Mouse (Mus musculus) thymus, postnatal 0 days (tissue): Measurements from ENCODE around the gene BC049715. TPM values are rescaled to one million over a fixed set of nuclear protein-coding genes. Genes with fewer than 3 reads are reported as not detected.

Experiments
- DNase-seq: peaks from one replicate; pipeline ENCODE4 v3.0.0-alpha.2; 2015; ENCODE audit warnings: low spot score
- polyA plus RNA-seq: library from polyadenylated mRNA; unstranded; fragments of >200 nt; fragmentation: Nextera tagmentation; extraction: Ambion mirVana; gene quantifications from 2 replicates; pipeline ENCODE4 v1.2.1, GENCODE M21; 2015

BC049715 gene
- polyA plus RNA-seq, 1 experiment from 2014 or later: 3.0 TPM

DNA sequence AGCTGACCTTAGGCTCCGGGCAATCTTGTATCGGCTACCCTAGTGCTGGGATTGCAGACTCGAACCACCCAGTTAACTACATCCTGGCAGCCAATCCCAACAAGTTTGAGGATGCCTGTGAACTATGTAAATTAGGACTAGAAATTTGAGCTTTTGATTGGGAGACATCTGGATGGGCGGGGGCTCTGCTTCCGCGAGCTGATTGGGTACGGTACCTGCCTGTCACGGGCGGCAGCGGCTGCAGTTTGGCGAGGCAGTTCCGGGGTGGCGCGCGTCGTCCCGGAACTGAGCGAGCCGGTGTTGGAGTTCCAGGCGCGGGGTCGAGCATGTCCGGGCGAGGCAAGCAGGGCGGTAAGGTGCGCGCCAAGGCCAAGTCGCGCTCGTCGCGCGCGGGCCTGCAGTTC, 19.4 kb upstream of the BC049715 start, which contains the start of gene H2afj:
Gene H2afj (plus strand): TSS at position 231 of the 404 bp plus-strand sequence.
- DNase-seq: peak; percentile 98

DNA sequence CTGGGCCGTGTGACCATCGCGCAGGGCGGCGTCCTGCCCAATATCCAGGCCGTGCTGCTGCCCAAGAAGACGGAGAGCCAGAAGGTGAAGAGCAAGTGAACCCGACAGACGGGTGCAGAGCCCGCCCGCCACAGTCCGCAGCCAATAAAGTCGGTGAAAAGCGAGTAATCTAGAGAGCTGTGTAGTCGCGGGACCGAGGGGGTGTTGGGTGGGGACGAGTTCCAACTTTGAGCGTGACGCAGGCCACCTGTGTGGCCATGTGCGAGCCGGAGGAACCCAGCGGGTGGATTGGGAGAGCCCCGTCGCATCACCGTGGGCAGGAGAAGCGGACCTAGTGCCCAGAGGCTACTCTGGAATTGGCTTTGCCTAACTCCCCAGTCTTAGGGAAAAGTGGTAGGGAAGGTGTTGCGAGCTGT, 18.8 kb upstream of the BC049715 start:
- peak; percentile 43 for DNase-seq

- DNase-seq: peak; percentile 59
Observed at GRCm38 (mm10) chr6:136809077-136809476, 18.3 kb upstream of the BC049715 start.

DNA sequence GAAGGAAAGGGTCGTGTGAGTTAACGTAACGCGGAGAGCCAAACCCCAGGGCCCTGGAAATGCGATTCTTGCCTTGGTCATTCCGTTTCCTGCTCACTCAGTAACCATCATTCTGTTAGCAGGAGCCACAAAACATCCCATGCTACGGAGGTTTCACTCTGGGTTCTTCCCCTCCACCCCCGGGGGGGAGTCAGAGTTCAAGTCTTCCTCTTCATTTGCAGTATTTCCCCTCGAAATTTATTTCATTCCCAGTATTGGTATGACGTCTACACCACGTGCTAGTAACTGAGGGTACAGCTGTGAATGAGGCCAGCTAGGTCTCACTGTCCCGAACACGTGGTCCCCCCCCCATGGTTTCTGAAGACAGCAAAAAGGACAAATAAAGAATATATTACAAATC, 17.8 kb upstream of the BC049715 start:
- no peak for DNase-seq

- no peak for DNase-seq
Observed at GRCm38 (mm10) chr6:136811196-136811595, 16.2 kb upstream of the BC049715 start.

GRCm38 (mm10) chr6:136813117-136813516, 14.3 kb upstream of the BC049715 start:
- no peak for DNase-seq

DNA sequence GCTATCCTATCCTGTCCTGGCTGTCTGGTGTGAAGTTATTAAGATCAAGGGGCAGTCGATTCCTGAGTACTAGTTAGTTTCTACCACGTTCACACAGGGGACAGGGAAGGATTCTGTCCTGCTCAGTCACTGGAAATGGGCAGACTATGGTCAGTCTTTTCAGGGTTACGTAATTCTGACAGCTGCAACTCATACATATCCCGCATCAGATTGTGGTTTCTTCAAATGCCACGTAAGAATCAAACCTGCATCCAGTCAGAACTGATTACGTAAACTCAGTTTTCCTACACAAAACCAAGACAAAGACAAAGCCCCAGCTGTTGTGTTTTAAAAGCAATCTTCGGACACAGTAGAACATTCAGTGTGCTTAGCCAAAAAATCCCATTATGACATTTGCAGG, 12.0 kb upstream of the BC049715 start:
- no peak for DNase-seq

- DNase-seq: no peak
Observed at GRCm38 (mm10) chr6:136816826-136817225, 10.6 kb upstream of the BC049715 start.

DNA sequence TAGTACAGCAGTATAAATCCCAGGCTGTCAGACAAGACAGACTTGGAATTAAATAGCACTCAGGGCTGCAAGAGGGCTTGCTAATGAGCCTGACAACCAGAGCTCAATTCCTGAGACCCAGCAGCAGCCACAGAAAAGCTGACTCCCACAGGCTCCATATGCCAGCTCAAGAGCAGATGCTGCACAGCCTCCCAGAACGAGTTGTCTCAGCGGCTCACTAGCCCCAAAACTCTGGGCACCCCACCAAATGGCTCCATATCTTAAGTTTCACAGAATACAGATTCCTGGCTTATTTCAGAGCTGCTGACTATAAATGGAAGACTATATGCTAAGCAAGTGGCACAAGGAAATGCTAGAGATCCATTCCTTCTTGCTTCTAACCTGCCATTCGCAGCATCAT, 9.9 kb upstream of the BC049715 start:
- DNase-seq: no peak

- no peak for DNase-seq
Observed at GRCm38 (mm10) chr6:136820381-136820780, 7.0 kb upstream of the BC049715 start.

DNA sequence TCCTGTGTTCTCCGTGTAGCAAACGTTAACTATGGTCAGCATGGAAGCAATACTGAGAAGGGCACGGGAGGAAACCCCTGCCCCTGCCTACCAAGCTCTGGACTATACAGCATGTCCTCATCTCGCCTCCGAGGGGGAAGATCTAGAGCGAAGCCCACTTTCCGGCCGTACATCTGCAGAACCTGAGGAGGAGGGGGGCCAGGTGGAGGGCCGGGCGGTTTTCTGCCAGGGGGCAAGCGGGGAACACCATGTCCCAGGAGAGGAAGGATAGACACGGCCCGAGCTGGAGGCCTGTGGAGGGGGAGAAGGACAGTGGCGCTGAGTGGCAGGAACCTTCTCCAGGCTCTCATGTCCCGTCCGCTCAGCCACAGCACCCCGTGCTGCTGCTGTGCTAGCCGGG, 6.3 kb upstream of the BC049715 start:
- no peak for DNase-seq

DNA sequence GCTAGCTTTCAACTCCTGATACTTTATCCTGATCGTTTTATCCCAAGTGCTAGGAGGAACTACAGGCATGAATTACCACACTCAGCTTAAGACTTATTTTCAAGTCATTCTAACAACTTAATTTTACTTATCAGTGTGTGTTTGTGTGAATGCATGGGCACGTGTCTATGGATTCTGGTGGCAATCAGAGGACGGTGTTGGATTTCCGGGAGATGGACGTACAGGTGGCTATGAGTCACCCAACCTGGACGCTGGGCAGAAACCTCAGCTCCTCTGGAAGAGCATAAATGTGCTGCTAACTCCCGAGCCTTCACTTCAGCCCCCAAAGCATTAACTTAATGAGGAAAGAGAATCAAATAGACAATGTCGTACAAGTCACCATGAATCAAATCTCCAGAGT, 2.4 kb upstream of the BC049715 start:
- DNase-seq: no peak

GRCm38 (mm10) chr6:136827116-136827515, 310 bp upstream of the BC049715 start:
- DNase-seq: no peak

DNA sequence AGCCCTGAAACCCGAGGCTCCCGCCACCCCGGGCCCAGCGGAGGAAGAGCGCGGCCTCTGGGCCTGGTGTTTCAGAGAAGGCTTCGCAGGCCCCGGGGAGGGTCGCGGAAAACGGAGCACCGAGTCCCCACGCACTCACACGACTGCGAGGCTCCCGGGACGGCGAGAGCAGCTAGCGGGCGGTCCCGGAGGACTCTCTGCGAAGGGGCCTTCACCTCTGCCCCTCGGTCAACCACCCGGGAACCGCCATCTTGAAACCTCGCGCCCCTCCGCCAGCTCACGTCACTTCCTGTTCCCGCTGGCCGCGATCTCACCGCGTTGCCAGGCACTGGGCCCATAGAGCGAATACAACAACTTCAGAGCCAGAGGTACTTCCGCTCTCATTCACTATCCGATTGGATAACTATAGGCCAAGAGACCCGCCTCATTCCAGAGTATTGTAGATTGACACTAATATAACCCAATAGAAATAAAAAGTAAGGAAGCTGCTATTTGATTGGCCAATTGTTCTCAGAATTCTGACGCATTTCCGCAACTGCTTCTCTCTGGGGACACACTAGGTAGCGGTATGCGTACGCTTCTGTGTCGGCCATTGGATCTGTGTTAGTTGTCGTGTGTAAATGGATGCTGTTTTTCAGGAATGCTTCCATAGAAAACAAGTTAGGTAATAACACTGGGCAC, 595 bp downstream of the BC049715 start, which contains the start of gene Wbp11:
Gene Wbp11 (minus strand): TSS at position 353 of the 681 bp plus-strand sequence.
- DNase-seq: peak; percentile 98

GRCm38 (mm10) chr6:136828681-136829080, 1.3 kb downstream of the BC049715 start:
- DNase-seq: no peak

- peak; percentile 72 for DNase-seq
Observed at GRCm38 (mm10) chr6:136831712-136832111, 4.3 kb downstream of the BC049715 start.

- DNase-seq: no peak
Observed at GRCm38 (mm10) chr6:136835352-136835751, 7.9 kb downstream of the BC049715 start, which contains the start of gene Smco3. TSS of gene Smco3 (minus strand) at chr6:136835452.

DNA sequence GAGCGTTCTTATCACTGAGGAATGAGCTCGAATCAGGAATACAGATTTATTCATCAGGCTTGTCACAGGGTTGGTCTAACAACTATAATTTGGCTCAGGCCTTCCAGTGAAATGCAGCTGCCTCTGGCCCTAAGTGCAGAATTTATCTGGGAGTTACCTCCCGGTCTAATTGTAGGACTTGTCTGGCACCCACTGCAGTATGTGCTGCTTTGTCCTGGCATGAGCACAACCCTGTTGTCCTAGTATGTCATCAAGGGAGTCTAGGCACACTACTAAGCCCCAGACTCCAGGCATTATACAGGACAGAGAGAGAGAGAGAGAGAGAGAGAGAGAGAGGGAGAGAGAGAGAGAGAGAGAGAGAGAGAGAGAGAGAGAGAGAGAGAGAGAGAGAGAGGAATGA, 9.9 kb downstream of the BC049715 start:
- no peak for DNase-seq

DNA sequence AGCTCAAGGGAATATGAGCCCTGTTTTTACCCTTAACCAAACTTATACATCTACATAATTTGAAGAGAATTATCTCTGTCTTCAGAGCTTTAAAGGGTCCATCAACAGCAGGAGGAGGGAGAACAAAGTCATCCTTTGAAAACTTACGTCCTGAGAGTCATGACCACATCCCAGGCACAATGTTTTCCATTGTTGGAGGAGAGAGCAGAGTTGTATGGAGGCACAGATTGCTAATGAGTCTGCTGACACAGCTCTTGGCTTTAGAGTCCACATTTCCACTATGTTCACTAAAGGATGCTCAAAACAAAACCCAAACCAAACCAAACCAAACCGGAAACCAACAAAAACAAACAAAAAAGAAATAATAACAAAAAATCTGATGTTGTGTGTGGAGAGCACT, 17.5 kb downstream of the BC049715 start:
- DNase-seq: no peak

GRCm38 (mm10) chr6:136845706-136846480, 18.5 kb downstream of the BC049715 start:
- no peak for DNase-seq

DNA sequence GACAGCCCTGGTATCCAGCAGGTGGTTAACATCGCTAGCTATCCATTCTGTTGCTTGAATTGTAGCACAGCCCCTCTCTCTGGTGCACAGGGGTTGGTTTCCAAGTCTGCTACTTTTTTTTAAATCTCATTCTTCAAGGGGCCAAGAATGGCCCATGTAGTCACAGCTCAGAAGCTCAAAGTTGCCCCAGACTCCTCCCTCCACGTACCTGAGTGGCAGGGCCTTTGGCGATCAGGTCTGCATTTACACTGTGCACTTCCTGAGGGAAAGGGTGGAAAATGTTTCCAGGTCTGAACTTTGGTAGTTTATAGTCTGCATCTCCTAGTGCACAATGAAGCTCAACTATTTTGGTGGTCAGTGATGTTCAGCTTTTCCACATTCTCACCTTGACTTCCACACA, 19.8 kb downstream of the BC049715 start:
- DNase-seq: no peak

DNA sequence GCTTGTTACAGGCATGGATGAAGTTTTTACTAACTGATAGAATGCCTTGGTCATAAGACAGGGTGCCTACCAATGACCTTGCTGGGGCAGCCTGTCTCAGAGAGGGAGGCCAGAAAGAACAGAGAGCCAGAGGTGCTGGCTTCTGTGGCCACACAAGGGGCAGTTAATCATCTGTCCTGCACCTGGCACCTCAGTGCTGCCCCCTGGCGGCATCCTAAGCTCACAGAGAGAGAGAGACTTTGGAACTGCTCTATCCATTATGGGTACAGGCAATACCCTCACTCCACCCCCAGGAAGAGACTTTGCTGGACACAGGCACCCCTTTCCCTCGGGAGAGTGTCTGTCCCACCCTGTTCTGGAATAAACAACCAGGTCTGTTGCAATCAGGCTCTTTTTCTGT, 20.4 kb downstream of the BC049715 start:
- DNase-seq: peak; percentile 42

DNA sequence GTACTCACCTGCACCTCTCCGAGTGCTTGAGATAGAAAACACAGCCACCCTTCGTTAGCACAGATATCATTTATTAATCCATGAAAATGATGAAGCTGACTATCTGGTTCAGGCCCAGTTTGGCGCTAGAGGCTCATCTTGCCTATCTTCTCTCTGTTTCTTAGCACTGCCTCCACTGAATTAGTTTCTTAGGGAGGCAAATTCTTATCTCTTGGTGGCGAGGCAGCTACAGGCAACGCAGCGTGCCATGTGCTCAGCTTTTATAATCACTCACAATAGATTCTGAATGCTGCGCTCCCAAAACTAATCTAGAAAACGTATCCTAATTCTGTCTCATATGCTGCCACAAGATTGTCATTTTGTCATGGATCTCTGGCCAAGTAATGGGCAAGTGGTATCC, 21.0 kb downstream of the BC049715 start:
- DNase-seq: no peak
